Comparison of ENCODE assay signal across 27 mouse cellular contexts in genomic region chr6:148246544-148246943, GRCm38 (mm10). TPM values are rescaled to one million over a fixed set of nuclear protein-coding genes. Genes with fewer than 3 reads are reported as not detected.
DNase-seq lines count a peak whose midpoint lies in the region; ATAC-seq and TF ChIP-seq lines count a peak whose summit lies in the region.
"Had no signal": no experiment of that assay in that cellular context is flagged by ENCODE, and none has a peak within 500 bp of the region (broad histone marks: within the 10 kb centered on the region; RNA-seq: fewer than 3 reads in every experiment).

No protein-coding gene starts in this region.

- no peaks in the 10 kb centered on the region for H3K9me3 ChIP-seq in heart, embryonic 14.5 days (ENCODE audit: control insufficient read depth, low read length)
- no peaks in the 10 kb centered on the region for H3K9me3 ChIP-seq in heart, embryonic 12.5 days (replicated peaks)
- no peaks in the 10 kb centered on the region for H3K9me3 ChIP-seq in CH12.LX (replicated peaks; ENCODE audit: low read length)
- H3K9me3 ChIP-seq: embryonic facial prominence, embryonic 12.5 days; forebrain, embryonic 12.5 days; forebrain, embryonic 15.5 days; heart, embryonic 13.5 days had no signal

- TF ChIP-seq EP300 in CH12.LX (IDR thresholded peaks at IDR 0.05; ENCODE audit: low read length) = 0 out of 2 replicates have a peak, but pooled peaks have one; percentile 29

- no peaks in the 10 kb centered on the region for H3K27me3 ChIP-seq in heart, embryonic 14.5 days (ENCODE audit: control insufficient read depth, insufficient read depth, low read length)
- H3K27me3 ChIP-seq in heart, embryonic 12.5 days (replicated peaks) = no peaks in the 10 kb centered on the region
- H3K27me3 ChIP-seq in CH12.LX (replicated peaks) = no peaks in the 10 kb centered on the region
- H3K27me3 ChIP-seq: embryonic facial prominence, embryonic 12.5 days; forebrain, embryonic 12.5 days; forebrain, embryonic 15.5 days; heart, embryonic 13.5 days had no signal

- peak; percentile 8 for TF ChIP-seq RAD21 in CH12.LX (IDR thresholded peaks at IDR 0.05; ENCODE audit: low read depth, low read length)

- H3K36me3 ChIP-seq in heart, embryonic 14.5 days (ENCODE audit: control insufficient read depth, insufficient read depth, low read length) = peaks cover 26% of the 10 kb centered on the region
- no peaks in the 10 kb centered on the region for H3K36me3 ChIP-seq in heart, embryonic 12.5 days
- no peaks in the 10 kb centered on the region for H3K36me3 ChIP-seq in CH12.LX (replicated peaks in 1 of 2; ENCODE audit: control insufficient read depth in 1 of 2, insufficient read depth in 1 of 2, low read length in 1 of 2)
- H3K36me3 ChIP-seq: embryonic facial prominence, embryonic 12.5 days; forebrain, embryonic 12.5 days; forebrain, embryonic 15.5 days had no signal

- 0 out of 2 replicates have a peak, but pooled peaks have one; percentile 17 for ATAC-seq in heart, embryonic 14.5 days (ENCODE audit: insufficient number of reproducible peaks, insufficient read depth, low FRiP score, low read depth)
- no peak for ATAC-seq in heart, embryonic 12.5 days (ENCODE audit: insufficient number of reproducible peaks, low FRiP score)
- ATAC-seq in granulocyte monocyte progenitor cell, adult 5-6 weeks (replicated peaks; ENCODE audit: poor library complexity, severe bottlenecking) = peak; percentile 90
- ATAC-seq: activated CD4-positive, CD25-positive, alpha-beta regulatory T cell, adult 4 months; forebrain, embryonic 15.5 days; hindbrain, postnatal 0 days; inflammation-experienced regulatory T-cells, adult 6 months; intestine, embryonic 16.5 days had no signal

- dilution Hi-C loops in CH12.LX (cut with MboI; ENCODE audit: extremely low pct_ligation_motif_present, extremely low pct_unique_long_range_greater_than_20kb, low sequenced_read_pairs) = no loop called here

- H3K4me2 ChIP-seq in heart, embryonic 14.5 days (ENCODE audit: low read length) = no peak overlapping the region
- H3K4me2 ChIP-seq in heart, embryonic 12.5 days = no peak overlapping the region
- H3K4me2 ChIP-seq in CH12.LX (ENCODE audit: insufficient read depth, low read depth, poor library complexity, severe bottlenecking) = no peak overlapping the region
- H3K4me2 ChIP-seq: embryonic facial prominence, embryonic 12.5 days; forebrain, embryonic 12.5 days; forebrain, embryonic 15.5 days; heart, embryonic 13.5 days; hindbrain, embryonic 14.5 days had no signal

- H3K4me1 ChIP-seq in heart, embryonic 14.5 days (ENCODE audit: control insufficient read depth in 2 of 2, insufficient read depth in 2 of 2, low read length in 2 of 2) = no peaks in the 10 kb centered on the region
- no peaks in the 10 kb centered on the region for H3K4me1 ChIP-seq in heart, embryonic 12.5 days (replicated peaks)
- peaks cover 0 to 14% of the 10 kb centered on the region in 2 experiments; a peak in 2 of 4 replicates for H3K4me1 ChIP-seq in CH12.LX (ENCODE audit: control insufficient read depth in 1 of 2, insufficient read depth in 2 of 2)
- H3K4me1 ChIP-seq: embryonic facial prominence, embryonic 12.5 days; forebrain, embryonic 12.5 days; forebrain, embryonic 15.5 days; heart, embryonic 13.5 days had no signal

- no peak overlapping the region for H3K4me3 ChIP-seq in heart, embryonic 14.5 days (ENCODE audit: control insufficient read depth in 1 of 2, insufficient read depth in 1 of 2, low read depth in 1 of 2, low read length in 2 of 2)
- no peak overlapping the region for H3K4me3 ChIP-seq in heart, embryonic 12.5 days
- H3K4me3 ChIP-seq in CH12.LX (replicated peaks in 1 of 3; ENCODE audit: low read depth in 2 of 3, low read length in 2 of 3, poor library complexity in 1 of 3) = no peak overlapping the region
- H3K4me3 ChIP-seq: embryonic facial prominence, embryonic 12.5 days; erythroblast, embryonic 14.5 days; forebrain, embryonic 12.5 days; forebrain, embryonic 15.5 days; heart, embryonic 13.5 days had no signal

- H3K9ac ChIP-seq in heart, embryonic 14.5 days (ENCODE audit: low read length) = no peak overlapping the region
- no peak overlapping the region for H3K9ac ChIP-seq in heart, embryonic 12.5 days
- no peak overlapping the region for H3K9ac ChIP-seq in CH12.LX (ENCODE audit: insufficient read depth, low read depth)
- H3K9ac ChIP-seq: embryonic facial prominence, embryonic 12.5 days; forebrain, embryonic 12.5 days; forebrain, embryonic 15.5 days; heart, embryonic 13.5 days; hindbrain, embryonic 14.5 days had no signal

- TF ChIP-seq CTCF in CH12.LX (conservative IDR thresholded peaks at IDR 0.05 in 1 of 2, IDR thresholded peaks at IDR 0.05 in 1 of 2; ENCODE audit: low read depth in 2 of 2, low read length in 2 of 2) = peak in 1 of 2 experiments; percentile 33; a peak in 1 of 4 replicates

- H3K79me2 ChIP-seq in CH12.LX (replicated peaks; ENCODE audit: control insufficient read depth, extremely low read depth, insufficient read depth, poor library complexity, severe bottlenecking) = no peaks in the 10 kb centered on the region

- H3K27ac ChIP-seq in heart, embryonic 14.5 days (replicated peaks in 1 of 2; ENCODE audit: control insufficient read depth in 1 of 2, insufficient read depth in 1 of 2, low read depth in 2 of 2, low read length in 2 of 2) = no peak overlapping the region
- H3K27ac ChIP-seq in heart, embryonic 12.5 days (ENCODE audit: poor library complexity, severe bottlenecking) = no peak overlapping the region
- no peak overlapping the region for H3K27ac ChIP-seq in CH12.LX (ENCODE audit: insufficient read depth, low read depth)
- H3K27ac ChIP-seq: embryonic facial prominence, embryonic 12.5 days; forebrain, embryonic 12.5 days; forebrain, embryonic 15.5 days; heart, embryonic 13.5 days; hindbrain, embryonic 14.5 days; hindbrain, postnatal 0 days had no signal

- DNase-seq in A20 (ENCODE audit: low read depth, low spot score) (peak; percentile 31), CH12.LX (ENCODE audit: extremely low read depth) (no peak)
- DNase-seq in urinary bladder, adult 2 months (ENCODE audit: low spot score) = no peak
- DNase-seq in kidney, adult 18-20 months = no peak
- no peak for DNase-seq in right cerebral cortex, postnatal 10 days (ENCODE audit: low spot score in 2 of 2)
- DNase-seq: adrenal gland, adult 8-10 months; adrenal gland, postnatal 25 days; cerebellum, adult 11-12 months; cerebellum, adult 8-10 months; cerebellum, postnatal 10 days; cerebellum, postnatal 36 days; gastrocnemius, postnatal 25 days; heart, postnatal 10 days; heart, postnatal 4 days had no signal

- in situ Hi-C loops in CH12.LX (cut with MboI; ENCODE audit: low pct_ligation_motif_present, low pct_unique_long_range_greater_than_20kb, low sequenced_read_pairs) = no loop called here

- WGBS in heart, embryonic 14.5 days = 66% methylated on average over 7 of the region's 7 CpGs
- WGBS in heart, embryonic 12.5 days = 71% methylated on average over 7 of the region's 7 CpGs

- no peak for TF ChIP-seq POLR2A in CH12.LX (IDR thresholded peaks at IDR 0.05; ENCODE audit: low read depth, low read length)

TF ChIP-seq in CH12.LX, 34 proteins besides CTCF, POLR2A, EP300 and RAD21:
- TF ChIP-seq ZKSCAN1 (IDR thresholded peaks at IDR 0.05; ENCODE audit: borderline replicate concordance, low read depth, low read length) (no peak), IRF4 (IDR thresholded peaks at IDR 0.05; ENCODE audit: low read depth, low read length) (0 out of 2 replicates have a peak, but pooled peaks have one; percentile 26), SMC3 (IDR thresholded peaks at IDR 0.05; ENCODE audit: low read depth, low read length) (0 out of 2 replicates have a peak, but pooled peaks have one; percentile 12), PAX5 (IDR thresholded peaks at IDR 0.05; ENCODE audit: low read length) (no peak), BHLHE40 (IDR thresholded peaks at IDR 0.05; ENCODE audit: low read depth, low read length) (no peak)

RNA-seq across cellular contexts. Expression of gene Ergic2, which starts 34.4 kb away (rescaled TPM):
- polyA plus RNA-seq in heart, embryonic 14.5 days (2014; fragmentation: Nextera tagmentation; extraction: Ambion mirVana) = 150 and 157 TPM in 2 replicates
- 181 and 183 TPM in 2 replicates for polyA plus RNA-seq in heart, embryonic 12.5 days (2016; fragmentation: Nextera tagmentation; extraction: Ambion mirVana)
- 91.5 and 109 TPM in 2 replicates for total RNA-seq in CH12.LX (2012; rRNA removed)
- 227 and 269 TPM in 2 replicates for total RNA-seq in CH12.LX (2014; rRNA removed)
- 80.7 and 89.0 TPM in 2 replicates for polyA plus RNA-seq in CH12.LX (2012; ENCODE audit: insufficient read length, low read depth)
- 71.8 and 75.6 TPM in 2 replicates for total RNA-seq in granulocyte monocyte progenitor cell, adult 5-6 weeks (2014; fragmentation: Nextera tagmentation)
- total RNA-seq in granulocyte monocyte progenitor cell, adult 5-6 weeks (2017) = 128 and 133 TPM in 2 replicates
- polyA plus RNA-seq in urinary bladder, adult 2 months (2012; rRNA removed) = 61.0 and 82.6 TPM in 2 replicates
